Mouse (Mus musculus): Measurements from ENCODE around the gene 1700023F06Rik.

1700023F06Rik gene

GRCm38 (mm10) chr11:103208458-103208857 is at the start of gene 1700023F06Rik:
Gene 1700023F06Rik, minus strand, starts transcription at chr11:103208558.
- no peak for DNase-seq (ENCODE audit: low spot score in 2 of 2)

- no peak for DNase-seq (ENCODE audit: low spot score in 2 of 2)
Measured at GRCm38 (mm10) chr11:103257938-103258481, 49.7 kb upstream of the 1700023F06Rik start.

- DNase-seq (ENCODE audit: low spot score in 2 of 2) = no peak
Measured at GRCm38 (mm10) chr11:103253605-103254004, 45.2 kb upstream of the 1700023F06Rik start.

- no peak for DNase-seq (ENCODE audit: low spot score in 2 of 2)
Measured at GRCm38 (mm10) chr11:103252380-103252779, 44.0 kb upstream of the 1700023F06Rik start.

GRCm38 (mm10) chr11:103250324-103250723 is 42.0 kb upstream of the 1700023F06Rik start:
- DNase-seq (ENCODE audit: low spot score in 2 of 2) = no peak

GRCm38 (mm10) chr11:103249509-103249908 is 41.2 kb upstream of the 1700023F06Rik start:
- no peak for DNase-seq (ENCODE audit: low spot score in 2 of 2)

- DNase-seq (ENCODE audit: low spot score in 2 of 2) = no peak
Measured at GRCm38 (mm10) chr11:103248837-103249236, 40.5 kb upstream of the 1700023F06Rik start.

GRCm38 (mm10) chr11:103247504-103248177 is 39.3 kb upstream of the 1700023F06Rik start:
- peak; percentile 83 to 86 for DNase-seq (ENCODE audit: low spot score in 2 of 2)

GRCm38 (mm10) chr11:103246731-103247290 is 38.5 kb upstream of the 1700023F06Rik start:
- no peak for DNase-seq (ENCODE audit: low spot score in 2 of 2)

GRCm38 (mm10) chr11:103246081-103246730 is 37.8 kb upstream of the 1700023F06Rik start:
- DNase-seq (ENCODE audit: low spot score in 2 of 2) = peak in 1 of 2 experiments; percentile 42

GRCm38 (mm10) chr11:103244856-103245255 is 36.5 kb upstream of the 1700023F06Rik start:
- DNase-seq (ENCODE audit: low spot score in 2 of 2) = no peak

- DNase-seq (ENCODE audit: low spot score in 2 of 2) = no peak
Measured at GRCm38 (mm10) chr11:103240740-103241139, 32.4 kb upstream of the 1700023F06Rik start.

GRCm38 (mm10) chr11:103237757-103238156 is 29.4 kb upstream of the 1700023F06Rik start:
- DNase-seq (ENCODE audit: low spot score in 2 of 2) = no peak

- DNase-seq (ENCODE audit: low spot score in 2 of 2) = no peak
Measured at GRCm38 (mm10) chr11:103236903-103237302, 28.5 kb upstream of the 1700023F06Rik start.

- no peak for DNase-seq (ENCODE audit: low spot score in 2 of 2)
Measured at GRCm38 (mm10) chr11:103236431-103236830, 28.1 kb upstream of the 1700023F06Rik start.

- no peak for DNase-seq (ENCODE audit: low spot score in 2 of 2)
Measured at GRCm38 (mm10) chr11:103235702-103236101, 27.3 kb upstream of the 1700023F06Rik start.

GRCm38 (mm10) chr11:103234447-103234846 is 26.1 kb upstream of the 1700023F06Rik start:
- no peak for DNase-seq (ENCODE audit: low spot score in 2 of 2)

GRCm38 (mm10) chr11:103232966-103233365 is 24.6 kb upstream of the 1700023F06Rik start:
- peak; percentile 75 to 82 for DNase-seq (ENCODE audit: low spot score in 2 of 2)

- no peak for DNase-seq (ENCODE audit: low spot score in 2 of 2)
Measured at GRCm38 (mm10) chr11:103231367-103231766, 23.0 kb upstream of the 1700023F06Rik start.

- DNase-seq (ENCODE audit: low spot score in 2 of 2) = no peak
Measured at GRCm38 (mm10) chr11:103230626-103231025, 22.3 kb upstream of the 1700023F06Rik start.

- no peak for DNase-seq (ENCODE audit: low spot score in 2 of 2)
Measured at GRCm38 (mm10) chr11:103229608-103230007, 21.2 kb upstream of the 1700023F06Rik start.

GRCm38 (mm10) chr11:103223951-103224456 is 15.6 kb upstream of the 1700023F06Rik start:
- no peak for DNase-seq (ENCODE audit: low spot score in 2 of 2)

All from frontal cortex, postnatal 36 days (tissue).